Mouse (Mus musculus): ENCODE data around the gene Hoxd9. TPM values are rescaled to one million over a fixed set of nuclear protein-coding genes. Genes with fewer than 3 reads are reported as not detected.

The Hoxd9 gene
- polyA plus RNA-seq, 1 experiment: 0.75 TPM

DNA sequence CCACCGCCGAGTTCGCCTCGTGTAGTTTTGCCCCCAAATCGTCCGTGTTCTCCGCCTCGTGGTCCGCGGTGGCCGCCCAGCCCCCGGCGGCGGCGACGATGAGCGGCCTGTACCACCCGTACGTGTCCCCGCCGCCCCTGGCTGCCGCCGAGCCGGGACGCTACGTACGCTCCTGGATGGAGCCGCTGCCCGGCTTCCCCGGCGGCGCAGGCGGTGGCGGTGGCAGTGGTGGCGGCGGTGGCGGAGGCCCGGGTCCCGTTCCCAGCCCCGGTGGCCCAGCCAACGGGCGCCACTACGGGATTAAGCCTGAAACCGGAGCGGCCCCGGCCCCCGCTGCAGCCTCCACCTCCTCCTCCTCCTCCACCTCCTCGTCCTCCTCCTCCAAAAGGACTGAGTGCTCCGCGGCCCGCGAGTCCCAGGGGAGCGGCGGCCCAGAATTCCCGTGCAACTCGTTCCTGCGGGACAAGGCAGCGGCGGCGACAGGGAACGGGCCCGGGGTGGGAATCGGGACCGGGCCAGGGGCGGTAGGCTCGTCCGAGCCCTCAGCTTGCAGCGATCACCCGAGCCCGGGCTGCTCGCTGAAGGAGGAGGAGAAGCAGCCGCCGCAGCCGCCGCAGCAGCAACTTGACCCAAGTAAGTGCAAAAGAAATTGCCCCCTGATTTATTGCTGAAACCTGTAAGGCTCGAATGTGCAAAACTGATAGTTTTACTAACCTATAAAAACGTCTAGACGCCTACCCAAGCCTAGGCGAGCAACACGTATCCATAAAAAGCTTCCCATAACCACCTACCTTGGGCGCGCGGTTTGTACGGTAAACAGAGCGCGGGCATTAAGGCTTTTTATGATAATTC, 900 bp downstream of the Hoxd9 start:
- Histone ChIP-seq H3K4me1 (ENCODE audit: control insufficient read depth, insufficient read depth, low read length) (no peaks in the 10 kb centered on the region), H3K27me3 (ENCODE audit: control insufficient read depth, insufficient read depth, low read length, poor library complexity, severe bottlenecking) (peaks cover 56% of the 10 kb centered on the region), H3K27ac (ENCODE audit: insufficient read depth, low read length) (no peak overlapping the region), H3K9ac (ENCODE audit: low read depth, poor library complexity, severe bottlenecking) (peak overlapping the region; percentile 59), H3K36me3 (ENCODE audit: control insufficient read depth, insufficient read depth, low read length, poor library complexity, severe bottlenecking) (no peaks in the 10 kb centered on the region), H3K9me3 (replicated peaks; ENCODE audit: control insufficient read depth, insufficient read depth, low read length, poor library complexity, severe bottlenecking) (no peaks in the 10 kb centered on the region), H3K4me3 (ENCODE audit: low read depth, low read length) (peak overlapping the region; percentile 54)
- TF ChIP-seq EP300 (IDR thresholded peaks at IDR 0.05; ENCODE audit: insufficient read depth, low read depth, low read length) (no peak), POLR2A (IDR thresholded peaks at IDR 0.05; ENCODE audit: insufficient read depth, low read length) (no peak), CTCF (IDR thresholded peaks at IDR 0.05; ENCODE audit: low read depth, low read length) (no peak)

DNA sequence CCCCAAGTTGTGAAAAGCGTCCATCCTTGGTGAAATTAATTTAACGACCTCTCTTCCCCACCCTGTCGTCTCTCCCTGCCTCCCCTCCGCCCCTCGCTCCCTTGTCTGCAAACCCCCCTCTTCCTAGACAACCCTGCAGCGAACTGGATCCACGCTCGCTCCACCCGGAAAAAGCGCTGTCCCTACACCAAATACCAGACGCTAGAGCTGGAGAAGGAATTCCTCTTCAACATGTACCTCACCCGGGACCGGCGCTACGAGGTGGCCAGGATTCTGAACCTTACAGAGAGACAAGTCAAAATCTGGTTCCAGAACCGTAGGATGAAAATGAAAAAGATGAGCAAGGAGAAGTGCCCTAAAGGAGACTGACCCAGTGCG, 1.5 kb downstream of the Hoxd9 start:
- H3K9me3 ChIP-seq (replicated peaks; ENCODE audit: control insufficient read depth, insufficient read depth, low read length, poor library complexity, severe bottlenecking): no peaks in the 10 kb centered on the region
- H3K4me3 ChIP-seq (ENCODE audit: low read depth, low read length): no peak overlapping the region
- no peak overlapping the region for H3K27ac ChIP-seq (ENCODE audit: insufficient read depth, low read length)
- no peaks in the 10 kb centered on the region for H3K36me3 ChIP-seq (ENCODE audit: control insufficient read depth, insufficient read depth, low read length, poor library complexity, severe bottlenecking)
- TF ChIP-seq EP300 (IDR thresholded peaks at IDR 0.05; ENCODE audit: insufficient read depth, low read depth, low read length) (no peak), POLR2A (IDR thresholded peaks at IDR 0.05; ENCODE audit: insufficient read depth, low read length) (no peak), CTCF (IDR thresholded peaks at IDR 0.05; ENCODE audit: low read depth, low read length) (no peak)
- peaks cover 56% of the 10 kb centered on the region for H3K27me3 ChIP-seq (ENCODE audit: control insufficient read depth, insufficient read depth, low read length, poor library complexity, severe bottlenecking)
- no peak overlapping the region for H3K9ac ChIP-seq (ENCODE audit: low read depth, poor library complexity, severe bottlenecking)
- H3K4me1 ChIP-seq (ENCODE audit: control insufficient read depth, insufficient read depth, low read length): no peaks in the 10 kb centered on the region

DNA sequence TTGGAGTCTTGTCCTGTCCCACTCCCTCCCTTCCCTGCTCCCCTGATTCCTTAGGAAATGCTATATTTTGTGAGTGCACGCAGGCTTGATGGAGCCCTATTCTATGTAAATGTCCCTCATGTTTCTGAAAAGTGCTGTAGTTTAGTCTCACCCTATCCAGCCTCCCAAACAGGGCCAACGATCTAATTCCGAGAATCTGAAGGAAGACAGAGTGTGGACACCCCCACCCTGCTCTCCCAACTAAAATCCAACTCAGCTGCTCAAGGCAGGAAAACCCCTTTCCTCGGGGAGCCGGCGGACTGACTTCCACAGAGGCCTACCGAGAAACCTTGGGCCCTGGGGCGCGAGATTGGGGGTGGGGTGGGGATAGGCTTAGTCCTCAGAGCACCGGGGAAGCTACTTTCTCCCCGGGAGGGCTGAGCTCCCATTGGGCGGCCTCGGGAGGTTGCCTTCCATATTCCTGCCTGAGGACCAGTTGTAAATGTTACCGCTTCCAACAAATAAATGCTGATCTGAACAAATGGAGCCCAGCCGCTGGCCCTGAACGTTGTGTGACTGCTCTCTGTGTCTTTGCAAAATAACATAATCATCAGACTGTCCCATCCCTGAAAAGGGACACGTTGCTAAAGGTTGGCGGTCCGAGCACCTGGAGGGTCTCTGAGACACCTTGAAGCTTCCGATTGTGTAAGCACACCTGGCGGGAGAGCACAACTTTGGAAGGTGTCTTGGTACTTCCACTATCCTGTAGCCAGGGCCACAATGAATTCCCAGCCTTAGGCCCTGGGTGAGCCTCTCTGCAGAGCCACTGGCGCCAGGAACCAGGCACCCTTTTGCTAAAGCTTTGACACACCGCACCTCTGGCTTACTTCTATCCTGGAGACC, 2.4 kb downstream of the Hoxd9 start:
- H3K9ac ChIP-seq (ENCODE audit: low read depth, poor library complexity, severe bottlenecking): no peak overlapping the region
- peaks cover 64% of the 10 kb centered on the region for H3K27me3 ChIP-seq (ENCODE audit: control insufficient read depth, insufficient read depth, low read length, poor library complexity, severe bottlenecking)
- TF ChIP-seq EP300 (IDR thresholded peaks at IDR 0.05; ENCODE audit: insufficient read depth, low read depth, low read length) (no peak), POLR2A (IDR thresholded peaks at IDR 0.05; ENCODE audit: insufficient read depth, low read length) (no peak), CTCF (IDR thresholded peaks at IDR 0.05; ENCODE audit: low read depth, low read length) (no peak)
- no peaks in the 10 kb centered on the region for H3K36me3 ChIP-seq (ENCODE audit: control insufficient read depth, insufficient read depth, low read length, poor library complexity, severe bottlenecking)
- H3K4me1 ChIP-seq (ENCODE audit: control insufficient read depth, insufficient read depth, low read length): no peaks in the 10 kb centered on the region
- H3K9me3 ChIP-seq (replicated peaks; ENCODE audit: control insufficient read depth, insufficient read depth, low read length, poor library complexity, severe bottlenecking): no peaks in the 10 kb centered on the region
- no peak overlapping the region for H3K4me3 ChIP-seq (ENCODE audit: low read depth, low read length)
- no peak overlapping the region for H3K27ac ChIP-seq (ENCODE audit: insufficient read depth, low read length)

DNA sequence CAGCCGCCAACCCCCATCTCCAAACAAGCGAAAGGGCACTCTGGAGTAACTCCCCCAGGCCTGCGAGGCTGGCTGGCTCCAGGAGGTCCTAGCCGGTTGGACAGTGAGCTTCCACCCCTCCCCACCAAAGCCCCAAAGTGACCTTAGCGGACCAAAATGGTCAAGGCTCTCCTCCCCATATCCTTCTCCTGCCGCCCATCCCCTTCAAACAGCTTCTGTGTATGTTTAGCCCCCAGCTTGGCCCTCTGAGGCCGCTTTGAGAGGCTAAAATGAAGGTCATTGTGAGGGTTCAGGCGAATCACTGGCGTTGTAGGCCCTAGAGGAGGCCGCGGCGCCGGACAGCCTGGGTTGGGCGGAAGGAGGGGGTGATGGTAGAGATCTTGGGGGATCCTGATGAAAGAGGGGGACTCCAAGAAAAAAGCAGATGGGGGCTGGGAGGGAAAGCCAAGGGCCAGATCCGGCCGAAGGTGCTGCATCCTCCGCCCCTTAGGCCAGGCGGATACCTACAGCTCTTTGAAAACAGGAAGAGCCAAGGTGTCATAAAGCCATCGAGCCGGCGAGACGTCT, 3.1 kb downstream of the Hoxd9 start:
- H3K9ac ChIP-seq (ENCODE audit: low read depth, poor library complexity, severe bottlenecking): no peak overlapping the region
- no peak overlapping the region for H3K27ac ChIP-seq (ENCODE audit: insufficient read depth, low read length)
- no peaks in the 10 kb centered on the region for H3K4me1 ChIP-seq (ENCODE audit: control insufficient read depth, insufficient read depth, low read length)
- no peaks in the 10 kb centered on the region for H3K36me3 ChIP-seq (ENCODE audit: control insufficient read depth, insufficient read depth, low read length, poor library complexity, severe bottlenecking)
- TF ChIP-seq EP300 (IDR thresholded peaks at IDR 0.05; ENCODE audit: insufficient read depth, low read depth, low read length) (no peak), CTCF (IDR thresholded peaks at IDR 0.05; ENCODE audit: low read depth, low read length) (no peak), POLR2A (IDR thresholded peaks at IDR 0.05; ENCODE audit: insufficient read depth, low read length) (no peak)
- H3K9me3 ChIP-seq (replicated peaks; ENCODE audit: control insufficient read depth, insufficient read depth, low read length, poor library complexity, severe bottlenecking): no peaks in the 10 kb centered on the region
- H3K27me3 ChIP-seq (ENCODE audit: control insufficient read depth, insufficient read depth, low read length, poor library complexity, severe bottlenecking): peaks cover 64% of the 10 kb centered on the region
- H3K4me3 ChIP-seq (ENCODE audit: low read depth, low read length): no peak overlapping the region

DNA sequence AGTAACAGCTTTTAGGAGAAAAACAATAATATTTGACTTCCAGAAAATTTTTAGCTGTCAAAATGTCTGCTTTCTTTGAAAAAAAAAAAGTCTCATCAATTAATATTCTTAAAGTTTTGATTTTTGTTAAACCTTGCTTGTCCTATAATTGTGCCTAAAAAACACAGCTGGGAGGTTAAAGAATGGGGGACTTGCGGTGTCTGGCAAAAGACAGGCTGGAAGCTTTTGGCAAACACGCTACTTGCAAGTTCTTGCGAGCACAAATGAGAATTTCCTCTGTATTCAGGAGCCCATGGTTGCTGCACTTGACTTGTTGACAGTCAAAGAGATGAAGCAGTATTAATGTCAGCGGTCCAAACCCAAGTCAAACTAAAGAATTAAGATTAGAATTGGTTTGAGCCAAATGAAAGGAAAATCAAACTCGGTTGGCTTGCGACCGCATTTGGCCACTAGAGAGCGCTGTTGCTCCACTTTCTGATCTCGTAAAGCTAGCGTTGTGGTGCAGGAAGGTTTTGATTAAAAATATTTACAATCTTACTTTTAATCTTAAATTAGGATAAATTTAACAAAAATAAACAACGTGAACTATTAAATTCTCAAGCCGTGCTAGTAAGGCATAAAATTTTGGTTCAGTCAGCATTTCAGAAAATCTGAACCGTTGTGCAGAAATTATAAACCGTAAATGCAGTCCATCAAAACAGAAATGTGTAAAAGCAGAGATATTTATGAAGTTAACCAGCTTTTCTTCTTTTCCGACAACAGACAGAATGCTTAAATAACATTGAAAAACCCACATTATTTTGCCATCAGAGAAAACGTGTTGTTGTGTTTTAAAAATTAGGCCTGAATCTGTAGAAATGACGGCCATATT, 4.7 kb downstream of the Hoxd9 start:
- Histone ChIP-seq H3K9me3 (replicated peaks; ENCODE audit: control insufficient read depth, insufficient read depth, low read length, poor library complexity, severe bottlenecking) (no peaks in the 10 kb centered on the region), H3K36me3 (ENCODE audit: control insufficient read depth, insufficient read depth, low read length, poor library complexity, severe bottlenecking) (no peaks in the 10 kb centered on the region), H3K27me3 (ENCODE audit: control insufficient read depth, insufficient read depth, low read length, poor library complexity, severe bottlenecking) (peaks cover 65% of the 10 kb centered on the region), H3K4me3 (ENCODE audit: low read depth, low read length) (no peak overlapping the region), H3K9ac (ENCODE audit: low read depth, poor library complexity, severe bottlenecking) (no peak overlapping the region), H3K27ac (ENCODE audit: insufficient read depth, low read length) (no peak overlapping the region), H3K4me1 (ENCODE audit: control insufficient read depth, insufficient read depth, low read length) (no peaks in the 10 kb centered on the region)
- TF ChIP-seq EP300 (IDR thresholded peaks at IDR 0.05; ENCODE audit: insufficient read depth, low read depth, low read length) (no peak), CTCF (IDR thresholded peaks at IDR 0.05; ENCODE audit: low read depth, low read length) (peak; percentile 80)

Measured in ES-Bruce4 (cell line).